Mouse (Mus musculus): ENCODE measurements around the gene Vmn2r8. TPM values are rescaled to one million over a fixed set of nuclear protein-coding genes. Genes with fewer than 3 reads are reported as not detected.
"Not testable (repeated sequence)": the region's sequence is repeated elsewhere in the genome, so short reads cannot be mapped to it uniquely, and the experiment has no call there.

The Vmn2r8 gene
- not detected in 2 replicates for polyA plus RNA-seq (2015; fragmentation: Nextera tagmentation; extraction: Ambion mirVana)

GRCm38 (mm10) chr5:108808750-108809149 lies at the start of gene Vmn2r8:
Gene Vmn2r8 (minus strand): TSS chr5:108808850.
- H3K9ac ChIP-seq; H3K27me3 ChIP-seq; H3K4me1 ChIP-seq; H3K4me3 ChIP-seq (replicated peaks); H3K27ac ChIP-seq; ATAC-seq (replicated peaks; ENCODE audit: low FRiP score); H3K9me3 ChIP-seq (replicated peaks); H3K4me2 ChIP-seq; H3K36me3 ChIP-seq: not testable (repeated sequence)
- WGBS: 73% methylated on average over 2 of the region's 2 CpGs

- ATAC-seq (replicated peaks; ENCODE audit: low FRiP score); H3K9me3 ChIP-seq (replicated peaks); H3K4me1 ChIP-seq; H3K9ac ChIP-seq; H3K27ac ChIP-seq; H3K27me3 ChIP-seq; H3K4me3 ChIP-seq (replicated peaks); H3K4me2 ChIP-seq; H3K36me3 ChIP-seq: not testable (repeated sequence)
- WGBS: 70% methylated on average over 1 of the region's 1 CpGs
These were observed 43.9 kb upstream of the Vmn2r8 start, which contains the start of gene Vmn2r9 for GRCm38 (mm10) chr5:108852501-108852900. Gene Vmn2r9 (minus strand): TSS chr5:108852601.

- Histone ChIP-seq H3K4me2 (no peak overlapping the region), H3K4me1 (no peaks in the 10 kb centered on the region), H3K9ac (no peak overlapping the region), H3K27ac (no peak overlapping the region), H3K4me3 (replicated peaks) (no peak overlapping the region), H3K36me3 (no peaks in the 10 kb centered on the region), H3K9me3 (replicated peaks) (no peaks in the 10 kb centered on the region), H3K27me3 (no peaks in the 10 kb centered on the region)
- no peak for ATAC-seq (replicated peaks; ENCODE audit: low FRiP score)
- 39% methylated on average over 1 of the region's 1 CpGs for WGBS
These were observed 40.8 kb upstream of the Vmn2r8 start for GRCm38 (mm10) chr5:108849466-108849865.

GRCm38 (mm10) chr5:108836156-108836555 lies 27.5 kb upstream of the Vmn2r8 start:
- H3K9ac ChIP-seq: no peak overlapping the region
- no peaks in the 10 kb centered on the region for H3K27me3 ChIP-seq
- no peak overlapping the region for H3K4me2 ChIP-seq
- H3K9me3 ChIP-seq (replicated peaks): no peaks in the 10 kb centered on the region
- no peaks in the 10 kb centered on the region for H3K4me1 ChIP-seq
- no peaks in the 10 kb centered on the region for H3K36me3 ChIP-seq
- no peak for ATAC-seq (replicated peaks; ENCODE audit: low FRiP score)
- H3K27ac ChIP-seq: no peak overlapping the region
- WGBS: 68% methylated on average over 1 of the region's 1 CpGs
- no peak overlapping the region for H3K4me3 ChIP-seq (replicated peaks)

- Histone ChIP-seq H3K27me3 (no peaks in the 10 kb centered on the region), H3K36me3 (no peaks in the 10 kb centered on the region), H3K4me2 (no peak overlapping the region), H3K4me3 (replicated peaks) (no peak overlapping the region), H3K27ac (no peak overlapping the region), H3K9ac (no peak overlapping the region), H3K4me1 (no peaks in the 10 kb centered on the region), H3K9me3 (replicated peaks) (no peaks in the 10 kb centered on the region)
- no peak for ATAC-seq (replicated peaks; ENCODE audit: low FRiP score)
- 92% methylated on average over 2 of the region's 2 CpGs for WGBS
These were observed 14.6 kb upstream of the Vmn2r8 start for GRCm38 (mm10) chr5:108823276-108823675.

- ATAC-seq (replicated peaks; ENCODE audit: low FRiP score): no peak
- WGBS: 52% methylated on average over 1 of the region's 1 CpGs
- no peak overlapping the region for H3K27ac ChIP-seq
- no peaks in the 10 kb centered on the region for H3K9me3 ChIP-seq (replicated peaks)
- H3K4me3 ChIP-seq (replicated peaks): no peak overlapping the region
- no peak overlapping the region for H3K9ac ChIP-seq
- no peaks in the 10 kb centered on the region for H3K27me3 ChIP-seq
- no peak overlapping the region for H3K4me2 ChIP-seq
- no peaks in the 10 kb centered on the region for H3K36me3 ChIP-seq
- no peaks in the 10 kb centered on the region for H3K4me1 ChIP-seq
These were observed 5.0 kb downstream of the Vmn2r8 start for GRCm38 (mm10) chr5:108803646-108804045.

GRCm38 (mm10) chr5:108795263-108795662 lies 13.4 kb downstream of the Vmn2r8 start, which contains the start of gene Tmed11:
Gene Tmed11 (minus strand): TSS chr5:108795363.
- not testable (repeated sequence) for H3K27me3 ChIP-seq; H3K36me3 ChIP-seq; H3K9ac ChIP-seq; H3K4me3 ChIP-seq (replicated peaks); H3K27ac ChIP-seq; H3K4me2 ChIP-seq; H3K4me1 ChIP-seq; H3K9me3 ChIP-seq (replicated peaks); ATAC-seq (replicated peaks; ENCODE audit: low FRiP score)
- 69% methylated on average over 2 of the region's 2 CpGs for WGBS

GRCm38 (mm10) chr5:108790385-108790784 lies 18.3 kb downstream of the Vmn2r8 start:
- H3K4me1 ChIP-seq; H3K27ac ChIP-seq; ATAC-seq (replicated peaks; ENCODE audit: low FRiP score); H3K9ac ChIP-seq; H3K4me3 ChIP-seq (replicated peaks); H3K27me3 ChIP-seq; H3K36me3 ChIP-seq; H3K9me3 ChIP-seq (replicated peaks); H3K4me2 ChIP-seq: not testable (repeated sequence)
- WGBS: 21% methylated on average over 1 of the region's 1 CpGs

- H3K27ac ChIP-seq: no peak within 1 kb of the TSS
- no peak within 1 kb of the TSS for H3K4me3 ChIP-seq (replicated peaks)
- no peak within 1 kb of the TSS for H3K4me2 ChIP-seq
- no peak within 1 kb of the TSS for H3K9ac ChIP-seq
- H3K9me3 ChIP-seq (replicated peaks): no peaks in the 10 kb centered on the region
- no peaks in the 10 kb centered on the region for H3K27me3 ChIP-seq
- no peaks in the 10 kb centered on the region for H3K4me1 ChIP-seq
- WGBS: 76% methylated on average over 40 of the region's 40 CpGs
- no peak for ATAC-seq (replicated peaks; ENCODE audit: low FRiP score)
- H3K36me3 ChIP-seq: no peaks in the 10 kb centered on the region
These were observed 33.9 kb downstream of the Vmn2r8 start, which contains the start of gene Rnf212 for GRCm38 (mm10) chr5:108774630-108775306. Gene Rnf212 (minus strand): TSS chr5:108774982.

GRCm38 (mm10) chr5:108760002-108760401 lies 48.6 kb downstream of the Vmn2r8 start:
- 83% methylated on average over 2 of the region's 2 CpGs for WGBS
- no peaks in the 10 kb centered on the region for H3K4me1 ChIP-seq
- no peaks in the 10 kb centered on the region for H3K9me3 ChIP-seq (replicated peaks)
- H3K9ac ChIP-seq: no peak overlapping the region
- H3K4me2 ChIP-seq: no peak overlapping the region
- H3K27me3 ChIP-seq: no peaks in the 10 kb centered on the region
- H3K27ac ChIP-seq: no peak overlapping the region
- no peak overlapping the region for H3K4me3 ChIP-seq (replicated peaks)
- ATAC-seq (replicated peaks; ENCODE audit: low FRiP score): no peak
- no peaks in the 10 kb centered on the region for H3K36me3 ChIP-seq

- Histone ChIP-seq H3K36me3 (no peaks in the 10 kb centered on the region), H3K27ac (no peak overlapping the region), H3K4me1 (no peaks in the 10 kb centered on the region), H3K4me2 (no peak overlapping the region), H3K4me3 (replicated peaks) (no peak overlapping the region), H3K27me3 (no peaks in the 10 kb centered on the region), H3K9me3 (replicated peaks) (no peaks in the 10 kb centered on the region), H3K9ac (no peak overlapping the region)
- 60% methylated on average over 3 of the region's 3 CpGs for WGBS
- no peak for ATAC-seq (replicated peaks; ENCODE audit: low FRiP score)
These were observed 50.3 kb downstream of the Vmn2r8 start for GRCm38 (mm10) chr5:108758396-108758795.

- not testable (repeated sequence) for H3K27me3 ChIP-seq; H3K4me1 ChIP-seq; H3K4me2 ChIP-seq; H3K4me3 ChIP-seq (replicated peaks); H3K27ac ChIP-seq; H3K9ac ChIP-seq; H3K36me3 ChIP-seq; ATAC-seq (replicated peaks; ENCODE audit: low FRiP score); H3K9me3 ChIP-seq (replicated peaks)
- WGBS: 72% methylated on average over 4 of the region's 4 CpGs
These were observed 57.4 kb downstream of the Vmn2r8 start for GRCm38 (mm10) chr5:108751258-108751657.
